Mouse (Mus musculus) hindbrain, embryonic 10.5 days (tissue): ENCODE results near the gene Cnksr3. TPM values are rescaled to one million over a fixed set of nuclear protein-coding genes. Genes with fewer than 3 reads are reported as not detected.

Experiments
- DNase-seq: peaks from one replicate; pipeline ENCODE4 v3.0.0-alpha.2; 2017; ENCODE audit warnings: low spot score
- H3K27ac ChIP-seq: fragments of 300-500 bp; sonication (generic); 2 replicates; pipeline ENCODE4 v1.5.1; 2016; ENCODE audit warnings: mild to moderate bottlenecking, moderate library complexity
- H3K27me3 ChIP-seq: fragments of 300-500 bp; sonication (generic); 2 replicates; pipeline ENCODE4 v1.6.1; 2016; ENCODE audit warnings: mild to moderate bottlenecking; ENCODE audit not compliant: poor library complexity, insufficient read depth, severe bottlenecking
- H3K36me3 ChIP-seq: fragments of 300-500 bp; sonication (generic); 2 replicates; pipeline ENCODE4 v1.6.1; 2016; ENCODE audit warnings: mild to moderate bottlenecking, moderate library complexity
- H3K4me1 ChIP-seq: fragments of 300-500 bp; sonication (generic); replicated peaks from 2 replicates; pipeline ENCODE4 v1.6.1; 2016; ENCODE audit warnings: mild to moderate bottlenecking
- H3K4me3 ChIP-seq: fragments of 300-500 bp; sonication (generic); 2 replicates; pipeline ENCODE4 v1.5.1; 2016; ENCODE audit warnings: mild to moderate bottlenecking, moderate library complexity
- H3K9me3 ChIP-seq: fragments of 300-500 bp; sonication (generic); 2 replicates; pipeline ENCODE4 v1.6.1; 2016; ENCODE audit warnings: mild to moderate bottlenecking, moderate library complexity
- WGBS: fragments of 180-500 bp; shearing (Covaris S2); methylation state at CpG from one replicate; pipeline ENCODE4 v1.1.7; 2016; 5-methylcytosine and 5-hydroxymethylcytosine counted together
- polyA plus RNA-seq: library from polyadenylated mRNA; unstranded; fragments of >200 nt; fragmentation: Nextera tagmentation; extraction: Ambion mirVana; gene quantifications from 2 replicates; pipeline ENCODE4 v1.2.1, GENCODE M21; 2016

The Cnksr3 gene
- polyA plus RNA-seq, 1 experiment from 2014 or later, result 7.3 TPM

DNA sequence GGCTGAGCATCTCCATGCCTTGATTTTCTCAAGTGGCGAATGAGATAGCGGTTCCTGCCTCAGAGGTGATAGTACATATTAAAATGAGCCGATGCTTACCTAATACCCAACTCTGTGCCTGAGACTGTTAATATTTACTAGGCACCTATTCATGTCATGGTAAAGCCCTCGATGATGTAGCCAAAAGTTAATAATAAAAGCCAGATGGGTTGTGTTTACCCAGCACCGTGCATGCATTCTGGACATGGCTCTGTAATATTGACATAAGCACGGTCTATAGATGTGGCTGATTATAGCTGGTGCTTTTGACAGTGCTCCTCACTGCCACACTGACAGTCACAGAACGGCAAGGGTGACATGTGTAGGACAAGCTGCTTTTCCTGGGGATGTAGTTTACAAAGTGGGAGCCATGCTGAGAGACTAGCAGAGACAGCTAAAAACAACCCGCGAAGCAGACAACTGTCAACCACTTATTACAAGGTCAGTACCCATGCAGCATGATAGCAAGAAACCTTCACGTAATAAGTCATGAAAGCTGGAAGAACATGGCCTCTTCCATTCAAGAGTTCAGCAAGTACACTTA, 3.1 kb downstream of the Cnksr3 start:
- H3K27me3 ChIP-seq, result no peaks in the 10 kb centered on the region
- 0 out of 2 replicates have a peak, but pooled peaks cover 3% of the 10 kb centered on the region for H3K9me3 ChIP-seq
- H3K4me1 ChIP-seq, result peaks cover 41% of the 10 kb centered on the region
- H3K27ac ChIP-seq, result no peak overlapping the region
- WGBS, result 81% methylated on average over 10 of the region's 10 CpGs
- peaks cover 3% of the 10 kb centered on the region; the same call in 1 of the 2 replicates for H3K36me3 ChIP-seq
- no peak overlapping the region for H3K4me3 ChIP-seq
- DNase-seq, result no peak

DNA sequence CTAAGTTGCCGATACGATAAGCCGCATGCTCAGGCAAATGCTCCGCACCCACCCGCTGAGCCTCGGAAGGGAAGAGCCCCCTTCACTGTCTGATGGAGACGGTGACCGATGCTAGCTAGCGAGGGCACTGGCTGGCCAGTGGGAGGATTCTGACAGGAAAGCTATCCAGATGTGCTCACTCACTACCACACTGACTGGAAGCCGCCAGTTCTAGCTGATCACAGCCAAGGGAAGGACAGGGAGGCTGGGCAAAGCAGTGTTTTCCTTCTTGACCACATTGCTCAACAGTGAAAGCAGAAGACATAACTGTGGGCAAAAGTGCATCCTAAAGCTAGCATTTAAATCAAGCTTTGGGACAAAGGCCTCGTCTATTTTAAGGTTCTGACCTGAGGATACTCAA, 4.7 kb downstream of the Cnksr3 start:
- H3K27me3 ChIP-seq, result no peaks in the 10 kb centered on the region
- 65% methylated on average over 11 of the region's 11 CpGs for WGBS
- H3K4me1 ChIP-seq, result peaks cover 28% of the 10 kb centered on the region
- no peak overlapping the region for H3K27ac ChIP-seq
- H3K4me3 ChIP-seq, result no peak overlapping the region
- DNase-seq, result no peak
- H3K36me3 ChIP-seq, result peaks cover 3% of the 10 kb centered on the region; the same call in 1 of the 2 replicates
- 0 out of 2 replicates have a peak, but pooled peaks cover 3% of the 10 kb centered on the region for H3K9me3 ChIP-seq

DNA sequence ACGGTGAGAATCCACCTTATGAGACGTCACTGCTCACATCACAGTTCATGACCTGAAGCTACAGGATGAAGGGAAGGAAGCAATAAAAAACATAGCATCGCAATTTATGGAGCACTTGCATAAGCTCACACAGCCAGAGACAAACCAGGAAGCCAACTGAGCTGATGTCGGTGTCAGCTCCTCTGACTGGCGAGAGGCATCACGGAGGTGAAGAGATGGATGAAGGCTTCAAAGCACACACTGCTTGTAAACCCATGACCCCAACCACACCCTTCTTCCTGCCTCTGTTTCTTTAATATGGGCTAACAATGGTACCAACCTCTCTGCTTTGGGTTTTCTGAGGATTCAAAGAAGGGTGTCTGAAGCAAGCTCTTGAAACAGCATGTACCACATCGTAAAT, 5.5 kb downstream of the Cnksr3 start:
- H3K4me3 ChIP-seq, result no peak overlapping the region
- DNase-seq, result no peak
- WGBS, result 89% methylated on average over 7 of the region's 7 CpGs
- H3K9me3 ChIP-seq, result 0 out of 2 replicates have a peak, but pooled peaks cover under 1% of the 10 kb centered on the region
- no peaks in the 10 kb centered on the region for H3K27me3 ChIP-seq
- peaks cover 27% of the 10 kb centered on the region for H3K4me1 ChIP-seq
- no peak overlapping the region for H3K27ac ChIP-seq
- H3K36me3 ChIP-seq, result peaks cover 3% of the 10 kb centered on the region; the same call in 1 of the 2 replicates

DNA sequence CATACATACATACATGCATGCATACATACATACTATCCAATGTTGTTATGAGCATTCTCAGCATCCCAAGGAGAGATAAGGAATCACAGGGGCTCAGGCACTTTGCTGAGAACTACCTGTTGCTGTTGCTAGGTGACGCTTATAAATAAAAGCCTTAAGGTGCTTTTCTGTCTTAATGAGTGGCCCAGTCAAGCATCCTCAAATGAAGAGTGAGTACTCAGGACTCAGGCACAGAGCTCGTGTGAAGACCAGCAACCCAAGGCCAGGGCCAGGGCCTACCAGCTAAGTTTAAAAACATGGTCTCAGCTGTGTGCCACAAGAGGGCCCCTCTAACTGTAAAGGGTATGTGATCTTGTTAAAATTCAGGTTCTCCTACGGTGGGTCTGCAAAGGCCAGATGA, 6.5 kb downstream of the Cnksr3 start:
- H3K36me3 ChIP-seq, result peaks cover 3% of the 10 kb centered on the region; the same call in 1 of the 2 replicates
- H3K27me3 ChIP-seq, result no peaks in the 10 kb centered on the region
- H3K27ac ChIP-seq, result no peak overlapping the region
- H3K4me1 ChIP-seq, result peaks cover 23% of the 10 kb centered on the region
- no peak overlapping the region for H3K4me3 ChIP-seq
- no peak for DNase-seq
- no peaks in the 10 kb centered on the region for H3K9me3 ChIP-seq
- WGBS, result 80% methylated on average over 3 of the region's 3 CpGs

- H3K36me3 ChIP-seq, result peaks cover 3% of the 10 kb centered on the region; the same call in 1 of the 2 replicates
- H3K27ac ChIP-seq, result no peak overlapping the region
- no peak overlapping the region for H3K4me3 ChIP-seq
- 90% methylated on average over 3 of the region's 3 CpGs for WGBS
- H3K4me1 ChIP-seq, result peaks cover 17% of the 10 kb centered on the region
- no peaks in the 10 kb centered on the region for H3K9me3 ChIP-seq
- DNase-seq, result no peak
- H3K27me3 ChIP-seq, result no peaks in the 10 kb centered on the region
These were observed 7.1 kb downstream of the Cnksr3 start for GRCm38 (mm10) chr10:7204953-7205352.

GRCm38 (mm10) chr10:7202576-7202975, 9.5 kb downstream of the Cnksr3 start:
- DNase-seq, result no peak
- Histone ChIP-seq H3K27ac (no peak overlapping the region), H3K27me3 (no peaks in the 10 kb centered on the region), H3K4me1 (0 out of 2 replicates have a peak, but pooled peaks cover 4% of the 10 kb centered on the region), H3K36me3 (peaks cover 3% of the 10 kb centered on the region; the same call in 1 of the 2 replicates), H3K9me3 (no peaks in the 10 kb centered on the region), H3K4me3 (no peak overlapping the region)
- 92% methylated on average over 9 of the region's 9 CpGs for WGBS

DNA sequence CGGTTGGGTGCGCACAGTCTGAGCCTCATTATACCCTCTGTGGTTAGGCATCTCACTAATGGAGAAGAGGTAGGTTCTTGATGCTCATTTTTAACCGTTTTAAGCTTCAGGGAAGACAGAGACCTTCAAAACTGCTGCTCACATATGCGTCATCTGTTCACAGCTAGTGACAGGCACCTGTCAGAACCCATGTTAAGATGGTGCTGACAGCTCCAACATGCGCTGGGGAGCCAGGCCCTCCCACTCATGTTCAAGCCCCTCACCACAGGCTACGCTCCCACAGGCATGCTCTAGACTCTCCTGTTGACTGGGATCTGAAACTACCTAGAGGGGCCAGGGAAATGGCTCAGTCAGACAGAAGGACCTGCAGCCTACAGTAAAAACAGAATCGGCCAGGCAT, 11.4 kb downstream of the Cnksr3 start:
- no peaks in the 10 kb centered on the region for H3K36me3 ChIP-seq
- H3K27me3 ChIP-seq, result no peaks in the 10 kb centered on the region
- no peaks in the 10 kb centered on the region for H3K9me3 ChIP-seq
- DNase-seq, result no peak
- no peak overlapping the region for H3K27ac ChIP-seq
- peaks cover 12% of the 10 kb centered on the region; the same call in 1 of the 2 replicates for H3K4me1 ChIP-seq
- no peak overlapping the region for H3K4me3 ChIP-seq
- 87% methylated on average over 7 of the region's 7 CpGs for WGBS

GRCm38 (mm10) chr10:7198201-7198600, 13.8 kb downstream of the Cnksr3 start:
- no peak overlapping the region for H3K4me3 ChIP-seq
- H3K27me3 ChIP-seq, result no peaks in the 10 kb centered on the region
- DNase-seq, result no peak
- H3K9me3 ChIP-seq, result no peaks in the 10 kb centered on the region
- no peak overlapping the region for H3K27ac ChIP-seq
- peaks cover 12% of the 10 kb centered on the region; the same call in 1 of the 2 replicates for H3K4me1 ChIP-seq
- no peaks in the 10 kb centered on the region for H3K36me3 ChIP-seq

DNA sequence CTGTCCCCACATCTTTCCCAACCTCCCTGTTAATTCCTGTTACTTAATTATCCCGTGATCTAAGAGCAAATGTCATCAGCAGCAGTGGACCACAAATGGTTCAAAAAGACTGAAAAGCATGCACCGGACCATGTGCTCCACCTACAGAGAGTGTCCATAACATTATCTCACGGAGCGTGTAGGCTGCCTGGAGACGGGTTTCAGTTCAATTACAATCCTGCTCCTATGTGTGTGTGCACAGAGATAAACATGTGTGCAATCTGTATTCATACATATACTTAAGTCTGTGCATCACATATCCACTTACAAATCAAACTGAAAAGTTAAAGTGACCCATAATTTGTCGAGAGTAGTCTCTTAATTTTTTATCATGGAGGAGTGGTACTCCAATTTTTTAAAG, 14.3 kb downstream of the Cnksr3 start:
- H3K27me3 ChIP-seq, result no peaks in the 10 kb centered on the region
- no peaks in the 10 kb centered on the region for H3K9me3 ChIP-seq
- WGBS, result 92% methylated on average over 6 of the region's 6 CpGs
- H3K4me1 ChIP-seq, result peaks cover 12% of the 10 kb centered on the region; the same call in 1 of the 2 replicates
- H3K4me3 ChIP-seq, result no peak overlapping the region
- no peak for DNase-seq
- no peak overlapping the region for H3K27ac ChIP-seq
- H3K36me3 ChIP-seq, result no peaks in the 10 kb centered on the region

GRCm38 (mm10) chr10:7196668-7197400, 15.2 kb downstream of the Cnksr3 start:
- no peak overlapping the region for H3K4me3 ChIP-seq
- peaks cover 12% of the 10 kb centered on the region; the same call in 1 of the 2 replicates for H3K4me1 ChIP-seq
- H3K27ac ChIP-seq, result no peak overlapping the region
- no peaks in the 10 kb centered on the region for H3K9me3 ChIP-seq
- H3K27me3 ChIP-seq, result no peaks in the 10 kb centered on the region
- DNase-seq, result no peak
- H3K36me3 ChIP-seq, result no peaks in the 10 kb centered on the region
- 85% methylated on average over 8 of the region's 8 CpGs for WGBS

DNA sequence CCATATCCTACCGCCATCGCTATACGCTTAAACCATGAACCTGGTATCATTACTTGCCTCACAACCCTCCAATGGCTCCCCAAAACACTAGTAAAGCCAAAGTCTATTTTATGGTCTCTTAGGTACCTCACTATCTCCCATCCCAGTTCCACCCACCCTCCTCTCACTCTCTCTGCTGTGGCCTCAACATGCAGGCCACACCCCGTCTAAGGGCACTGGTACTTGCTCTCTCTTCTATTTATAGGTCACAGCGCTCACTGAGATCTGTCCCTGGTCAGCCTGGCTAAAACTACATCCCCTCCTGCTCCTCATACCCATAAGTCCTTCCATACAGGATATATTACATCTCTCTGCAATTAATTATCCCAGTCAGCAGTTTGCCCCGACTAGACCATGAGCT, 16.1 kb downstream of the Cnksr3 start:
- no peaks in the 10 kb centered on the region for H3K27me3 ChIP-seq
- H3K27ac ChIP-seq, result no peak overlapping the region
- H3K9me3 ChIP-seq, result no peaks in the 10 kb centered on the region
- H3K4me3 ChIP-seq, result no peak overlapping the region
- no peak for DNase-seq
- no peaks in the 10 kb centered on the region for H3K36me3 ChIP-seq
- H3K4me1 ChIP-seq, result peaks cover 12% of the 10 kb centered on the region; the same call in 1 of the 2 replicates
- 83% methylated on average over 6 of the region's 6 CpGs for WGBS

DNA sequence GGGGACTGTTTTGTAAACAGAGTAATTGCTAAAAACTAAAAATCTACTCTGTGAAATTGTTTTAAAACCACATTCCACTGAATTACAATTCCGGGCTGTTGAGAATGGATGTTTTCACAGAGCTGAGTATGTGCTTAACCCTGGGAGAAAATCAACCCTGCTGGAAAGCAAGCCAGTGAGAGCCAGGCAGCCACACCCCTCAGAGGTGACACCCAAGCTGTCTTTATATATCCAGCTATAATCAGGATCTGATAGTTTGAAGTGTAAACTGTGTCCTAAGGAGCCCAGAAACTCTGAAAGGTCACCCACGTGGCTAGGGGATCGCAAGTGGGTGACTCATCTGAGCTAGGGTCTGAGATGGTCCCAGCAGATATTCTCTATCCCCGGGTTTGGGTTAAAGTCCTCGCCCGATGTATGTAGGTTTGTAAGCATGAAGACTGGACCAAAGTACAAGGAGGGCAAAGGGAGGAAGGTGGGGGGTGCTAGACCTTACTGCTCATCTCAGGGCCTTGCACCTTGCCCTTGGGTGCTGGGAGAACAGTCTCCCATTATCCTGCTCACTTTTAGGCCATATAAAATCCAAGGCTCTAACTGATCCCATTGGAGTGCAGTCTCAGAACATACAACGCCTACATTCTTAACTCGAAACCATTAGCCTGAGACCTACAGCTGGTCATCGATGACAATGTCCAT, 20.2 kb downstream of the Cnksr3 start:
- no peak for DNase-seq
- Histone ChIP-seq H3K36me3 (no peaks in the 10 kb centered on the region), H3K27me3 (no peaks in the 10 kb centered on the region), H3K4me3 (no peak overlapping the region), H3K9me3 (no peaks in the 10 kb centered on the region), H3K27ac (no peak overlapping the region), H3K4me1 (peaks cover 16% of the 10 kb centered on the region; the same call in 1 of the 2 replicates)
- 90% methylated on average over 9 of the region's 9 CpGs for WGBS

GRCm38 (mm10) chr10:7189194-7189593, 22.8 kb downstream of the Cnksr3 start:
- 91% methylated on average over 6 of the region's 6 CpGs for WGBS

More at GRCm38 (mm10) chr10:7189194-7189593, 22.8 kb downstream of the Cnksr3 start:
- H3K27ac ChIP-seq, result no peak overlapping the region
- H3K27me3 ChIP-seq, result no peaks in the 10 kb centered on the region
- H3K36me3 ChIP-seq, result no peaks in the 10 kb centered on the region
- DNase-seq, result no peak
- H3K4me3 ChIP-seq, result no peak overlapping the region
- 0 out of 2 replicates have a peak, but pooled peaks cover 3% of the 10 kb centered on the region for H3K9me3 ChIP-seq
- H3K4me1 ChIP-seq, result 0 out of 2 replicates have a peak, but pooled peaks cover 4% of the 10 kb centered on the region
